Mouse (Mus musculus) liver, adult 2 months (tissue): ENCODE measurements at regions not wholly inside any gene's neighbourhood (a gene's known extent, or its start where the extent isn't known, plus 50 kb on each side); places are given as distances from the start of the nearest gene placed in this dataset.
A peak's percentile ranks its signal among the peaks of the same experiment; 100 is the strongest.

ENCODE experiments used
- DNase-seq: peaks from one replicate; pipeline ENCODE4 v3.0.0-alpha.2; 2011; ENCODE audit warnings: low read depth, low spot score; ENCODE audit errors: extremely low read depth
- H3K27ac ChIP-seq: fragments of 200-500 bp; replicated peaks from 2 replicates; pipeline ENCODE4 v1.5.1; 2012; ENCODE audit warnings: low read depth, mild to moderate bottlenecking, control low read depth, inconsistent platforms, low read length; ENCODE audit not compliant: insufficient read depth
- H3K27me3 ChIP-seq: fragments of 200-500 bp; 2 replicates; pipeline ENCODE4 v1.6.1; 2012; ENCODE audit warnings: mild to moderate bottlenecking, moderate library complexity, low read length, inconsistent platforms; ENCODE audit not compliant: control insufficient read depth, insufficient read depth
- H3K36me3 ChIP-seq: fragments of 200-500 bp; 2 replicates; pipeline ENCODE4 v1.6.1; 2012; ENCODE audit warnings: low read length, inconsistent platforms; ENCODE audit not compliant: control insufficient read depth, insufficient read depth
- H3K4me1 ChIP-seq: fragments of 200-500 bp; 2 replicates; pipeline ENCODE4 v1.6.1; 2011; ENCODE audit warnings: low read length; ENCODE audit not compliant: control insufficient read depth, insufficient read depth
- H3K4me3 ChIP-seq: fragments of 200-500 bp; 2 replicates; pipeline ENCODE4 v1.5.1; 2011; ENCODE audit warnings: low read depth, mild to moderate bottlenecking, control low read depth, low read length, moderate library complexity; ENCODE audit not compliant: insufficient read depth
- H3K79me2 ChIP-seq: fragments of 200-500 bp; 2 replicates; pipeline ENCODE4 v1.6.1; 2012; ENCODE audit warnings: inconsistent platforms, mild to moderate bottlenecking, low read length, moderate library complexity; ENCODE audit not compliant: control insufficient read depth, insufficient read depth
- H3K9ac ChIP-seq: fragments of 200-500 bp; 2 replicates; pipeline ENCODE4 v1.6.1; 2012; ENCODE audit warnings: low read depth, mild to moderate bottlenecking, control low read depth, inconsistent platforms, low read length
- CTCF ChIP-seq: fragments of 200-500 bp; IDR thresholded peaks from 2 replicates; pipeline ENCODE4 v1.5.1; 2011; ENCODE audit warnings: low read depth, low read length, control low read depth
- POLR2A ChIP-seq: fragments of 200-500 bp; IDR thresholded peaks from 2 replicates; pipeline ENCODE4 v1.6.1; 2011; ENCODE audit warnings: low read length, control low read depth; ENCODE audit not compliant: insufficient read depth; ENCODE audit errors: extremely low read depth
- WGBS: fragments of 180-500 bp; shearing (Covaris S2); methylation state at CpG from one replicate; pipeline ENCODE4 v1.1.7; 2018; 5-methylcytosine and 5-hydroxymethylcytosine counted together

DNA sequence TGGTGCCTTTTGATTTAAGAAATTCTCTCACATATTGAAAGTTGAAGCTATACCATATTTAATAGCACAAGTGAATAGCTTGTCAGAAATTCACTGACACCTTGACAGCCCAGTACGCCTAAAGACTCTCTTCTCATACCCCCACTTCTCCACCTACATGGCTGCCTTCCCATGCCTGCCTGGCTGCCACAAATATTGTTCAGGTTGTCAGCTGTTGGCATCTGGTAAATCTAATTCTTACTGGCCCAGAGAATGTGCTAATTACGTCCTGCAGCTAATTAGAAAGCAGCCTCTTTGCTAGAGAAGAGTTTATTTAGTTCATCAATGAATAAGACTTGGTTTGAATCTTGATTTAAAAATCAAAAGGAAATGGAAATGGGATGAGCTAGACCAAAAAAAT lies 163.7 kb upstream of the Gpc6 start:
- Histone ChIP-seq H3K36me3 (no peaks in the 10 kb centered on the region), H3K27me3 (no peaks in the 10 kb centered on the region), H3K4me3 (no peak overlapping the region), H3K79me2 (no peaks in the 10 kb centered on the region), H3K27ac (no peak overlapping the region), H3K9ac (no peak overlapping the region), H3K4me1 (no peaks in the 10 kb centered on the region)
- WGBS, result 80% methylated on average over 2 of the region's 2 CpGs
- DNase-seq, result no peak
- no peak for TF ChIP-seq CTCF
- TF ChIP-seq POLR2A, result no peak

GRCm38 (mm10) chr14:116771120-116771519 lies 154.0 kb upstream of the Gpc6 start:
- TF ChIP-seq POLR2A (no peak), CTCF (no peak)
- Histone ChIP-seq H3K27me3 (no peaks in the 10 kb centered on the region), H3K79me2 (no peaks in the 10 kb centered on the region), H3K36me3 (no peaks in the 10 kb centered on the region), H3K4me1 (no peaks in the 10 kb centered on the region), H3K27ac (no peak overlapping the region), H3K9ac (no peak overlapping the region), H3K4me3 (no peak overlapping the region)
- DNase-seq, result no peak
- WGBS, result 82% methylated on average over 4 of the region's 4 CpGs

GRCm38 (mm10) chr14:116771671-116772070 lies 153.4 kb upstream of the Gpc6 start:
- no peak overlapping the region for H3K4me3 ChIP-seq
- 76% methylated on average over 3 of the region's 3 CpGs for WGBS
- no peaks in the 10 kb centered on the region for H3K4me1 ChIP-seq
- H3K36me3 ChIP-seq, result no peaks in the 10 kb centered on the region
- TF ChIP-seq POLR2A, result no peak
- no peak for TF ChIP-seq CTCF
- H3K9ac ChIP-seq, result no peak overlapping the region
- H3K27ac ChIP-seq, result no peak overlapping the region
- DNase-seq, result no peak
- H3K79me2 ChIP-seq, result no peaks in the 10 kb centered on the region
- no peaks in the 10 kb centered on the region for H3K27me3 ChIP-seq

GRCm38 (mm10) chr14:116779661-116780060 lies 145.5 kb upstream of the Gpc6 start:
- Histone ChIP-seq H3K9ac (no peak overlapping the region), H3K36me3 (no peaks in the 10 kb centered on the region), H3K4me3 (no peak overlapping the region), H3K79me2 (no peaks in the 10 kb centered on the region), H3K27ac (no peak overlapping the region), H3K4me1 (no peaks in the 10 kb centered on the region), H3K27me3 (no peaks in the 10 kb centered on the region)
- whole genome bisulfite sequencing, result 90% methylated on average over 3 of the region's 3 CpGs
- no peak for TF ChIP-seq POLR2A
- no peak for DNase-seq

GRCm38 (mm10) chr14:116783840-116784239 lies 141.3 kb upstream of the Gpc6 start:
- H3K27me3 ChIP-seq, result no peaks in the 10 kb centered on the region
- H3K79me2 ChIP-seq, result no peaks in the 10 kb centered on the region
- 70% methylated on average over 3 of the region's 3 CpGs for WGBS
- no peak overlapping the region for H3K9ac ChIP-seq
- H3K27ac ChIP-seq, result no peak overlapping the region
- H3K4me3 ChIP-seq, result no peak overlapping the region
- DNase-seq, result no peak
- no peak for TF ChIP-seq CTCF
- H3K4me1 ChIP-seq, result no peaks in the 10 kb centered on the region
- H3K36me3 ChIP-seq, result no peaks in the 10 kb centered on the region

DNA sequence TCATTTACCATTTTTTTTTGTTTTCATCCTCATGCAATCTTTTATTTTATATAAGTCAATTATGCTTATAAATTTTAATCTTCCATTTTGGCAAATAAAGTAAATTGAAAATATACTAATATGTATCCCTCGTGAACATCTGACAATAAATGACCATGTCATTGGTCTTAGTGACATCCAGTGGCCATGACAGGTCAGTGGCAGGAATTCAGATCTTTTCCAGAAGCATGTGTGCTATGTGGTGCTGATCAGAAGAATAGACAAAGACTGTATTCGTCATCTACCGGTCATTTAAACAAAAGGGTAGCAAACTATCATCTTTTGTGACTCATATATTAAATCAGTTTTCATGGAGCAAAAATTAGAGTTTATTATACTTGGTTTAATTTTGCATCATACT lies 118.6 kb upstream of the Gpc6 start:
- Histone ChIP-seq H3K27me3 (no peaks in the 10 kb centered on the region), H3K27ac (no peak overlapping the region), H3K9ac (no peak overlapping the region), H3K4me3 (no peak overlapping the region), H3K79me2 (no peaks in the 10 kb centered on the region), H3K4me1 (no peaks in the 10 kb centered on the region), H3K36me3 (no peaks in the 10 kb centered on the region)
- peak; percentile 4 for DNase-seq
- WGBS, result 69% methylated on average over 3 of the region's 3 CpGs
- no peak for TF ChIP-seq CTCF
- TF ChIP-seq POLR2A, result no peak
